Mouse (Mus musculus): ENCODE measurements around the gene Gm20388.

DNA sequence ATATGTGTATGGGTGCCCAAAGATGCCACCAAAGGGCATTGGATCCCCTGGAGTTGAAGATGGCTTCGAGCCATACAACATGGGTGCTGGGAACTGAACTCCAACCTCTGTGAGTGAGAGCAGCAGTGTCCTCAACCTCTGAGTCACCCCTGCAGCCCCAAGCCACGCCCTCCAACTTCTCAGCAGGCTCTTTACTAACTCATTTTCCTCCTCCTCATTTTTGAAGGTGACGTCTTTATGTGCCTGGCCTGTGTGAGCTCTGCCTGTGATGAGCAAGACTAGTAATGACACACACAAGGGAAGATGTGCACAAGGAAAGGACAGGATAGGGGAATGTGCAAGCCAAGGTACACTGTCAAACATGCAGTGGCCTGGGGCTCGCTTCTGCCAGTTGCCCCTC is 4348.5 kb downstream of the Gm20388 start:
- TF ChIP-seq CTCF (IDR thresholded peaks at IDR 0.05; ENCODE audit: insufficient read depth, low read depth, low read length) = no peak
- no peak for TF ChIP-seq POLR2A (IDR thresholded peaks at IDR 0.05; ENCODE audit: insufficient read depth, low read depth, low read length)

Measured in olfactory bulb, adult 2 months (tissue).